Mouse (Mus musculus) layer of hippocampus, adult 9-10 months (tissue): ENCODE measurements around the gene Rb1.

Experiments
- DNase-seq: peaks from one replicate; pipeline ENCODE4 v3.0.0; 2022; ENCODE audit warnings: low spot score

Gene Rb1

DNA sequence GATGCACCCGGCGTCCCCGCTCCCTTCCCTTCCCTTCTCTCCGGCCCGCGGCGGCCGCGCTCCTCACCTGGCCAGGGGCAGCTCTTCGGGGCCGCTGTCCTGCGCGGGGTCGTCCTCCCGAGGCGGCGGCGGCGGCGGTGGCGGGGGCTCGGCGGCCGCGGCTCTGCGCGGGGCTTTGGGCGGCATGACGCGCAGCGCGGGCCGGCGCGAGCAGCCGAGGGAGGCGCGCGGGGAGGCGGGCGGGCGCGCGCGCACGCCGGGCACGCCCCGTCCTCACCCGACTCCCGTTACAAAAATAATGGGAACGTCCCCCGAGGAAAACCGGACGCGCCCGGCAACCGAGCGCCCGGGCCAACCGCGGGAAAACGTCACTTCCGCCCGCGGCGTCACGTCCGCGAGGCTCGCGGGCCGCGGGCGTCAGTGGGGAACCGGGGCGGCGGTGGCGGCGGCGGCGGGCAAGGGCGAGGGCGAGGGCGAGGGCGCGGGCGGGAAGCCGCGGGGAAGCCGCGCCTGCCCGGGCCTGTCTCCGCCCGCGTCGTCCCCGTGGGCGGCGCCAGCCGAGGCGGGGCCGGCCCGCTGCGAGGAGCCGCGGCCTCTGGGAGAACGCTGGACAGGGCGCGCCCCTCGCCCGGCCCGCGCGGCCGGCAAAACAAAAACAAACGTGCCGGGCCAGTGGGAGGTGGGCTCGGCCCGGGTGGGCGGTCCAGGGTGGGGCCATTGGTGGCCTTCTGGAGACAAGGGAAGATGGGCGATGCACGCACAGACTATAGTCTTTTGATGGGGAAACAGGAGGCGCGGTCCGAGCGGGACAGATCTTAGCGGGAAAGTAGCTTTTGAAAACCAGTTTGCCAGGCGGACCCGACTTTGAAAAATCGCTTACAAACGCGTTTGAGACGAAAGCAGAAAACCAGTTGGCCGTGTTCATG lies at the start of gene Rb1:
Rb1 (minus strand) TSS at position 367 of the 926 bp plus-strand sequence.
- DNase-seq: peak; percentile 37

- DNase-seq: no peak
These were observed 48.8 kb upstream of the Rb1 start for GRCm38 (mm10) chr14:73374315-73374890.

DNA sequence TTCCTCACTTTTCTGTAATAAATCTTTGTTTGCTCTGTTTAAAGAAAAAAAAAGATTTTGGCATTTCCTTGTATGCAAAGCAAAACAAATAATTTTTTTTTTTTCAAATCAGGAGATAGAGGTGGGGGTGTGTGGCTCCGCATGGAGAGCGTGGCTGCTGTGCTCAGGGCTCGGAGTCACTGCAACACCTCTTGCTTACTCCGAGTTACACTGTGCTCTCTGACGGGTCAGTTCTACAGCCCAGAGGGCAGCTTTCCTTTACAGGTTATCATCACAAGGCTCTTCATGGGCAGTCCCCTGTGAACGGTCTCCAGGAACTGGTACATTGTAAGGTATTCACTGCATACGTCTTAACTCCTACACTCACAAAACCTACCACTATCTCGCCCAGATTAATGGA lies 48.0 kb upstream of the Rb1 start:
- no peak for DNase-seq

DNA sequence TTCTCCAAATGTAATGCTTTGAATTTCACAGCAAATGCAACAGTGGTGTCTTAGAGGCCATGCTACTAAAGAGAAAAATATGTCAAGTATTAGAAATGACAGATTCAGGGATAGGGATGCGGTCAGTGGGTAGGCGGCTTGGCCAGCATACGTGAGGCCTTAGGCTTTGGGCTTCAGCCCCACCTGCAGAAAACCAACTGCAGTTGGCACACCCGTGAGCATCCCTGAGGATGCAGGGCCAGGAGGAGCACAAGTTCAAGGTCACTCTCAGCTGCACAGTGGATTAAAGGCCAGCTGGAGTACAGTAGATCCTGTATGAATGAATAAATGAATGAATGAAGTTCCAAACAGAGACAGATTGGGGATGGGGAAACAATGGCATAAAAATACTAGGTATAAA lies 47.4 kb upstream of the Rb1 start:
- DNase-seq: no peak

GRCm38 (mm10) chr14:73371577-73371976 lies 46.0 kb upstream of the Rb1 start:
- DNase-seq: no peak

DNA sequence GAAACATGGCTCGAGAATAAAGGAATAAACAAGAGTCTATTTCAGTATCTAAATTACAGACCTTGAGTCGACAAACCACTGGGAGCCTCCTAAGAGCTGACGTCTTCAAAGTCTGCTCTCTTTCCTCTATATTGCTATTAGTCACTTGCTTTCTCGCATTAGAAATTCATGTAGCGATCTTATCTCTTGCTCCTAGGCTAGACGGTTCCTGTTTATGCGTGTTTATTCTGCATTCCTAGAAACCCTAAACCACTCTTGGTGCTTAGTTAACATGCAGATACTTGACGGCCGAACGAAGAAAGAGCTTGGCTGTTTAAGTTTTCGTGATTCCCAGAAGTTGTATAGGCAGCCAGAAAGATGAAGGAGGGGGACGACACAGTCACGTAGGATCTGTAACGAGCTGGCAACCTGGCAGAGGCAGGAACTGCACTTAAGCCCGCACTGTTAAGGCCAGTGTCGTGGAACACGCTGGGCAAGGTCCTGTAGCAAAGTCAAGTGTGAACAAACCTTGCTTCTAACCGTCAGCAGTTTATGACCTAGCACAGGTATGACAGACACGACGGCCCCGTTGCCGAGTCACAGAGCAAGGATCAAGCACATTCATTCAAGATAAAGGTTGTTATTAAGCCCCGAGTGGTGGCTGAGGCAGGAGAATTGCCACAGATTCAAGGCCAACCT lies 45.2 kb upstream of the Rb1 start:
- DNase-seq: no peak

DNA sequence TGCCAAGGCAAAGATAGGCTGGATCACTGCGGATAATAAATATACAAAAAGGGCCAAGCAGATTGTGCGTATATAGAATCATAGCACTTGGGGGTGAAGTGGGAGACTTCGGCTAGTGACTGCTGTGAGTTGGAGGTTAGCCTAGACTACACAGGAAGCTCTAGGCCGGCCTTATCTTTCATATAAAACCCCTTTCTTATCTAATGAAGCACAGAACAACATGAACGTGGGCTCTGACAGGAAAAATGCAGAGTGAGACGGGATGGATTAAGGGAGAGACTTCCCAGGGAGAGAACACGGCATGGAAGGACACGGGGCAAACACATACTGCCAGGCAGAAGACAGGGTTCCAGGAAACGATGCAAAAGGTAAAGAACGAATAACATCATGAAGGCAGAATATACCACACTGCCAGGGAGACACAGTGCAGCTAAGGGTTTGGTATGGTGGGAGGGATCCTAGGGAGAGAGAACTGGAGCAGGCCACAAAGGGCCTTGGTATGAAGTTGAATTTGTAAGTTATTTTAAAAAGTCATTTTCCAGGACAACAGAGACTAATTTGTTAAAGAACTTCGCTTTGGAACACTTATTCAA lies 44.6 kb upstream of the Rb1 start:
- no peak for DNase-seq

DNA sequence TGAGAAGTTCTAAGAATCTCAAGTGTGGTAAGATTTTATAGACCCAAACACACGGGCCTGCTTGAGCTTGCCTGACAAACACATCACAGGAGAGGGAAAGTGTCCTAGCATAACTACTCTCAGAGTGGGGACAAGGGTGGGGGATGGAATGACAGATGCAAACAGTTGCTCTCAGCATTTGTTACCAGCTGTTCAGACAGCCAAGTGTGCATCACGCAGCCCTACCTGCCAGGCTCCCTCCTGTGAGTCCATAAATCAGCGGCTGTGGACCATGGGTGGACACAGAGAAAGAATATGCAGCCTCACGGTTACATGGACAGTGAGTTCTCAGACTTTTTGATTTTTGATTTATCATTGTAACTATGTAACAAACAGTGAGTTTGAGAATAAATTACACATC lies 44.0 kb upstream of the Rb1 start:
- no peak for DNase-seq

DNA sequence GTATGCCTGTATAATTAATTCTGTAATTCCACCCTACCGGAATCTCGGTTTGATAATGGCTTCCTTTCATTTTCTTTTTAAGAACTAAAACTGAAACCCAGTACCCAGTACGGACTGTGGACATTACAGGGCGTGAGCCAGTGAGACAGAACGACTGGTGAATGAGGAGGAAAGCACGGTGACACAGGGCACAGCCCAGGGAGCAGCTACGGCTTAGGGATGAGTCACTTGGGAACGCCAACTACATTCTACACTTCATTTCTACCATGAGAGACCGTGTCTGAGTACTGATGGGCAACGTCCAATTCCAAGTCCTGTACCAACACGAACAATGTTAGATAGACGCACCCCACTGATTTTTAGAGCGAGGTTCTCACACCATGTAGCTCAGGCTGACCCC lies 43.3 kb upstream of the Rb1 start:
- DNase-seq: no peak

GRCm38 (mm10) chr14:73368221-73368620 lies 42.6 kb upstream of the Rb1 start:
- DNase-seq: no peak

DNA sequence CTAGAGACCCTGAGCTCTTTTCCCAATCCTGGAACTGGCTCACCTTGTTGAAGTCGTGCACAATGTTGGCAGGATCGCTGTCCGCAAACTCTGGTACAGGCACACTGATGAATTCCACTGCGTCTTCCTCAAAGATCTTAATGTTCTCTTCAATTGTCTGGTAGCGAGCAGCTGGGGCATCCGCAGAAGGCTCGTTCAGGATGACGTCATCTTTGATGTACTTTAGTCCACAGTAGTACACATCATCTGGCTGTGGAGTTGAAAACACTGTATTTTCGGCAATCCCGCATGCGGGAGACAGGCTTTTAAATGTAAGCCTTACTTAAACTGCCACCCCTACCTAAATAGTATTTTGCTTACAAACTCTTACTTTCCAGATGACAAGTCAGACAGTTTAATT lies 40.7 kb upstream of the Rb1 start:
- DNase-seq: no peak

GRCm38 (mm10) chr14:73363782-73364181 lies 38.2 kb upstream of the Rb1 start:
- no peak for DNase-seq

DNA sequence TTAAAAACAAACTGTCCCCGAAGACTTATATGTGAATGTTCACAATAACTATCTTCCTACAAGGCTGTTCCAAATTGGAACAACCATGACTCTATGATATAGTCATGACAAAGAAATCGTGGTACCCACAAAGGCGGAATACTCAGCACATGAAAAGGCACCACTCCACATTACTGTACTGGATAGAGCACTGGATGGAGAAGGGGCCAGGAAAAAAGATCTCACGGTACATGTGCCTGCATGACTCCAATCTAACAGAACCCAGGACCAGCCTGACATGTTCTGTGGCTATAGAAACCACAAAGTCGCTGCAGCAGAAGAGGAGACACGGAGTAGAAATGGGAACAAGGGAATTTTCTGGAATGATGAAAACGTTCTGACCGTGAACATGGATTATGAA lies 29.1 kb upstream of the Rb1 start:
- no peak for DNase-seq

DNA sequence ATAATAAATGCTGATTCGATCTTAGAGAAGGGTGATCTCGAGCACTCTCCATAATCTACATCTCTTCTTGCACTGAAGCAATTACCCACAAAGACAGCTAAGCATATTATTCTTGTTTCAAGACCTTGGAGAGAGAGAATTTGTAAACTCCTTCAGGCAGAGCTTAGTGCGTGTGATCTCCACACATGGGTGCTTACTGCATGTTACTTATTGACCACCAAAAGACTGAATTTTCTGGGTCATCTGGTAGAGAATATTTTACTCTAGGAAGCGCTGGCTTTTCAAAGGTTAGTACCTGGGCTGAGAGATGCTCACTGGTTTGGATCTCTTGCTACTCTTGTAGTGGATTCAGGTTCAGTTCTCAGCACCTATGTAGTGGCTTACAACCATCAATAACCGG lies 25.5 kb upstream of the Rb1 start:
- DNase-seq: no peak

DNA sequence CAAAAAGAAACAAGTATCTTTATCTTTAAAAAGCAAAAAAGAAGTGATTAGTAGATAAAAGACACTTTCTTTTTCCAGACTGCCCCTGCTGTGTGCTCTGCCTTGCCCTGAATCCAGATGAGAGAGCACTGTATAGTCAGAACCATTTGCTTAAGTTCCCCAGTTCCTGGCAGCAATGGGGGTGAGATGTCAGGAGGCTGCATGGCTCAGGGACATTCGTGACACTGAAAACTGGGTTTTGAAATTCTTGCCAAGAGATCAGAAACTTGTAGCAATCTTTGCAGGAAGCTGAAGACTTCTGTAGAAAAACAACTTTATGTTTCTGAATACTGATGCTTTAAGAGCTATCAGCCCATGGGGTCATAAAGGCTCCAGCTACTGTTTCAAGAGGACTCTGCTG lies 24.4 kb upstream of the Rb1 start:
- DNase-seq: no peak

GRCm38 (mm10) chr14:73349061-73349670 lies 23.5 kb upstream of the Rb1 start:
- no peak for DNase-seq

GRCm38 (mm10) chr14:73347302-73347701 lies 21.7 kb upstream of the Rb1 start:
- DNase-seq: no peak

GRCm38 (mm10) chr14:73345614-73346013 lies 20.0 kb upstream of the Rb1 start:
- DNase-seq: no peak

DNA sequence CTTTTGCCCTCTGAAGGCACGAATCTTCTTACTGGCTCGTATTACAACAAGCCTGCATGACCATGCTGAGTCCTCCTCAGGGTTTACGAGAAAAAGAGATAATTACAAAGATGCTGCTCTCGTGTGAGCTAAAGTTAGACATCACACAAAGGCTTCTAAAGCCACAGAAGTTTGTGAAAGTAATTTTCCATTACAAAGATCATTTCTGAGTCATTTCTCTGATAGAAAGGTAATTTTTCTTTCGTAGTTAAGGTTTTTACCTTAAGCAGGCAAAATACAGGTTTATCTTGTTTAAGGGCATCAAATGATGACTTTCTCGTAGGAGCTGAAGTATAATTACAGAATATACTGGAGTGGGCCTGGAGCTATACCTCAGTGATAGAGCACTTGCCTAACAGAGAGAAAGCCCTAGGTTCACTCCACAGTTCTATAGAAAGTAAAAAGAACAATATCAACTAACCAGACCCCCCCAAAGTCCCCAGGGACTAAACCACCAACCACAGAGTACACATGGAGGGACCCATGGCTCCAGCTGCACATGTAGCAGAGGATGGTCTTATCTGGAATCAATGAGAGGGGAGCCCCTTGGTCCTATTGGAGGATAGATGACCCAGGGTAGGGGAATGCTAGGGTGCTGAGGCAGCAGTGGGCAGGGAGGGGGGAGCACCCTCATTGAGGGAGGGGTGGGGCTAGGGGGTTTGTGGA lies 14.6 kb upstream of the Rb1 start:
- no peak for DNase-seq

- DNase-seq: no peak
These were observed 14.0 kb upstream of the Rb1 start for GRCm38 (mm10) chr14:73339615-73340014.

GRCm38 (mm10) chr14:73336316-73337080 lies 10.9 kb upstream of the Rb1 start:
- DNase-seq: no peak
